Mouse (Mus musculus) hindbrain, embryonic 15.5 days (tissue): ENCODE data around the gene Syn3. TPM values are rescaled to one million over a fixed set of nuclear protein-coding genes. Genes with fewer than 3 reads are reported as not detected.

Experiments used
- ATAC-seq: fragments of 200-750 bp; cut with Nextera tagmentation; 2 replicates; pipeline ENCODE4 v1.8.0; 2017; ENCODE audit warnings: low read depth, moderate number of reproducible peaks, moderate TSS enrichment; ENCODE audit not compliant: low FRiP score
- H3K27ac ChIP-seq: fragments of 300-500 bp; sonication (generic); replicated peaks from 2 replicates; pipeline ENCODE4 v1.5.1; 2015; ENCODE audit warnings: mild to moderate bottlenecking, inconsistent platforms
- H3K27me3 ChIP-seq: fragments of 300-500 bp; sonication (generic); 2 replicates; pipeline ENCODE4 v1.6.1; 2015; ENCODE audit warnings: control low read depth, inconsistent platforms
- H3K36me3 ChIP-seq: fragments of 300-500 bp; sonication (generic); 2 replicates; pipeline ENCODE4 v1.6.1; 2015; ENCODE audit warnings: control low read depth, inconsistent platforms
- H3K4me1 ChIP-seq: fragments of 300-500 bp; sonication (generic); replicated peaks from 2 replicates; pipeline ENCODE4 v1.6.1; 2015; ENCODE audit warnings: control low read depth, inconsistent platforms
- H3K4me2 ChIP-seq: fragments of 300-500 bp; sonication (generic); 2 replicates; pipeline ENCODE4 v1.6.1; 2015; ENCODE audit warnings: moderate library complexity, mild to moderate bottlenecking, inconsistent platforms
- H3K4me3 ChIP-seq: fragments of 300-500 bp; sonication (generic); 2 replicates; pipeline ENCODE4 v1.5.1; 2015; ENCODE audit warnings: mild to moderate bottlenecking, inconsistent platforms
- H3K9ac ChIP-seq: fragments of 300-500 bp; sonication (generic); 2 replicates; pipeline ENCODE4 v1.6.1; 2015; ENCODE audit warnings: inconsistent platforms
- H3K9me3 ChIP-seq: fragments of 300-500 bp; sonication (generic); 2 replicates; pipeline ENCODE4 v1.6.1; 2016; ENCODE audit warnings: control low read depth, inconsistent platforms
- WGBS: fragments of 180-500 bp; shearing (Covaris S2); methylation state at CpG from one replicate; pipeline ENCODE4 v1.1.7; 2015; 5-methylcytosine and 5-hydroxymethylcytosine counted together
- polyA plus RNA-seq: library from polyadenylated mRNA; unstranded; fragments of >200 nt; fragmentation: Nextera tagmentation; extraction: Ambion mirVana; gene quantifications from 2 replicates; pipeline ENCODE4 v1.2.1, GENCODE M21; 2015

Syn3 gene
- polyA plus RNA-seq, 1 experiment from 2014 or later, result 30.1 TPM

DNA sequence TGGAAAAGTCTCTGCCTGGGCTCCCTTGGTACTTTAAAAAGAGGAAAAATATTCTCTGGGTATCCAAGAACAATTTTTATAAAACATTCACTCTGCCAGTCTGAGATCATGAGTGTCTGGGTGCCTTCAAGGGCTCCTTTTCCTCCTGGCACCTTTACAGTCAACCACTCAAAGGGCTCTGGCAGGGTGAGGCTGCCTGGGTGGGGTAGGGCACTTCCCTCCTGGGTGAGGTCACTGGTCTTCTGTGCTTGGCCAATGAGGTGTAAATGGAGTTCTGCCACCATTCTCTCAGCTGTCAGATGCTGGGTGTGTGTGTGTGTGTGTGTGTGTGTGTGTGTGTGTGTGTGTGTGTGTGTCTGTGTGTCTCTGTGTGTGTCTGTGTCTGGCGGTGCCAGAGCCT, 39.1 kb downstream of the Syn3 start:
- Histone ChIP-seq H3K9me3 (no peaks in the 10 kb centered on the region), H3K27ac (no peak overlapping the region), H3K36me3 (peaks cover 4% of the 10 kb centered on the region; the same call in 1 of the 2 replicates), H3K9ac (no peak overlapping the region), H3K4me1 (peaks cover 17% of the 10 kb centered on the region), H3K4me2 (no peak overlapping the region), H3K27me3 (no peaks in the 10 kb centered on the region), H3K4me3 (no peak overlapping the region)
- ATAC-seq, result no peak
- 33% methylated on average over 1 of the region's 1 CpGs for WGBS

DNA sequence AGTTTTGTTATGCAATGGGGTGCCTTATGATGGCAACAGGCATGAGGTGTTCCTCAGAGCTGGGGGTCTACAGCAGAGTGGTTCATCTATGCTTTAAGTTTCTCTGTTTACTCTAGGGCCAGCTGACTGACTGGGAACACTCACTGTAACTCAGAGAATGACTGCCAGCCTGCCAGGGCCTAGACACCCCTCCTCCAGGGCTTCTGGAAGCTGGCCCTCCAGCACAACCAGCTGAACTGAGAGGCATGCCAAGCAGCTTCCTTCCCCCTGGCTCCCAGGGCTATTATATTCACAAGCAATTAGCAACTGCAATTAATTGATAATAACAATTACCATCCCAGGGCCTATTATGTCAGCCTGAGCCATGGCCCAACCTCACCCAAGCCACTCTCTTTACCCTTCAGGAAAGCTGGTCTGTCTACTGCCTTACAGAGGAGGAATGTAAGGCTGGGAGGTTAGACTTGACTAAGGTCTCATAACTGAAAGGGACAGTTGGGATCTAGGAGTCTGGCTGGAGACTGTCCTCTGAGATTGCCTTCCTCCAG, 41.0 kb downstream of the Syn3 start:
- H3K4me3 ChIP-seq, result no peak overlapping the region
- H3K27me3 ChIP-seq, result no peaks in the 10 kb centered on the region
- no peak overlapping the region for H3K4me2 ChIP-seq
- peak overlapping the region; percentile 73 for H3K27ac ChIP-seq
- no peaks in the 10 kb centered on the region for H3K9me3 ChIP-seq
- H3K4me1 ChIP-seq, result peaks cover 11% of the 10 kb centered on the region; the same call in 1 of the 2 replicates
- no peak overlapping the region for H3K9ac ChIP-seq
- ATAC-seq, result peak; percentile 72
- H3K36me3 ChIP-seq, result peaks cover 4% of the 10 kb centered on the region; the same call in 1 of the 2 replicates

DNA sequence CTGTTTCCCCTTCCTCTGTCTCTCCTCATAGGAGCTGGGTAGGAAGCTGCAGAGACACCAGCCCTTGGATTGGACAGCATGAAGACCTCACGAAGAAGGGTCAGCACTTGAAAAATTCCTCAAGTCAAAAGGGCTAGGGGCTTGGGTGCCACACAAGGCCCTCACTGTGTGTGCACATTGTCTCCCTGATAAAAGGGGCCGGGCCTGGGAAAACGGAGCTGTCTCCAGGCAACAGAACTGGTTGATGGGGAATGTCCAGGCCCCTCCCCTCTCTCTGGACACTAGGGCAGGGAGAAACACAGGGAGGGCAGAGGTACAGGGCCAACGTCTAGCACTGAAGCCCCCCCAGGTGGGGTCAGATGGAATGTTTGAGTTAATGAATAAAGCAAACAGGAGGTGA, 41.5 kb downstream of the Syn3 start:
- Histone ChIP-seq H3K9me3 (no peaks in the 10 kb centered on the region), H3K36me3 (peaks cover 4% of the 10 kb centered on the region; the same call in 1 of the 2 replicates), H3K4me3 (no peak overlapping the region), H3K27ac (peak overlapping the region; percentile 73), H3K4me2 (no peak overlapping the region), H3K27me3 (no peaks in the 10 kb centered on the region), H3K9ac (no peak overlapping the region), H3K4me1 (peaks cover 11% of the 10 kb centered on the region; the same call in 1 of the 2 replicates)
- ATAC-seq, result peak; percentile 80; the same call in 1 of the 2 replicates
- WGBS, result 4% methylated on average over 4 of the region's 4 CpGs

- Histone ChIP-seq H3K36me3 (peaks cover 4% of the 10 kb centered on the region; the same call in 1 of the 2 replicates), H3K4me2 (no peak overlapping the region), H3K27ac (no peak overlapping the region), H3K27me3 (no peaks in the 10 kb centered on the region), H3K4me1 (peaks cover 11% of the 10 kb centered on the region; the same call in 1 of the 2 replicates), H3K9ac (no peak overlapping the region), H3K9me3 (no peaks in the 10 kb centered on the region), H3K4me3 (no peak overlapping the region)
- 62% methylated on average over 5 of the region's 5 CpGs for WGBS
- ATAC-seq, result no peak
Measured at GRCm38 (mm10) chr10:86455296-86456055, 43.2 kb downstream of the Syn3 start.

DNA sequence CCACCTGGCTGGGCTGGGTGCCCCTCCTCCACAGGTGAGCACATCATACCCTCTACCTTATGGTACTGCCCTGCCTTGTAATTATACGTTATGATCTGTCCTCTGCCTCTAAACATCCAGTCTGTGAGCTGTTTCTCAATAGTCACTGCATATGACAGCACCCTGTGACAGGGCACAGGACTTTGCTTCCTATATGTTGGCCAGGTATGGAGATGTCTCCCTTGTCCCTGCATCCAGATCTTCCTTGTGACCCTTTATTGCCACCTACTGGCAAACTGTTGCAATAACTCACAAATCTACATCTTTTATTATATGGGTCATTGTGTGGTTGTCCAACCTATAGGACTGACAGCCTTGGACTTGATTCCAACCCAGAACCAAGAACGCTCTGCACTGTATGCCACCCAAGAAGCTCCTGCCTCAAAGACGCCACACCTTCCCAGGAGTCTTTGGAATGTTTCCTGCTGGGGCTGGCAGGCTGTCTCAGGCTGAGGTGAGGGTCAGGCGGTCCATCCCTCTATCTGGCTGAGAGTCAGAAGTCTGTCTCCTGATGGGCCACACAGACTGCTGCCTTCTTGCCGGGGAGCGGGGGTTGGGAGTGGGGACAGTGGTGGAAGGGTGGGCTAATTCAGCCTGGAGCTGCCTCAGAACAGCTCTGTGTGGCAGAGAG, 46.2 kb downstream of the Syn3 start:
- H3K27me3 ChIP-seq, result no peaks in the 10 kb centered on the region
- peaks cover 7% of the 10 kb centered on the region; the same call in 1 of the 2 replicates for H3K36me3 ChIP-seq
- no peaks in the 10 kb centered on the region for H3K9me3 ChIP-seq
- H3K4me1 ChIP-seq, result peaks cover 4% of the 10 kb centered on the region; the same call in 1 of the 2 replicates
- ATAC-seq, result peak; percentile 86
- no peak overlapping the region for H3K27ac ChIP-seq
- H3K4me3 ChIP-seq, result no peak overlapping the region
- no peak overlapping the region for H3K9ac ChIP-seq
- WGBS, result 35% methylated on average over 6 of the region's 6 CpGs
- H3K4me2 ChIP-seq, result no peak overlapping the region

DNA sequence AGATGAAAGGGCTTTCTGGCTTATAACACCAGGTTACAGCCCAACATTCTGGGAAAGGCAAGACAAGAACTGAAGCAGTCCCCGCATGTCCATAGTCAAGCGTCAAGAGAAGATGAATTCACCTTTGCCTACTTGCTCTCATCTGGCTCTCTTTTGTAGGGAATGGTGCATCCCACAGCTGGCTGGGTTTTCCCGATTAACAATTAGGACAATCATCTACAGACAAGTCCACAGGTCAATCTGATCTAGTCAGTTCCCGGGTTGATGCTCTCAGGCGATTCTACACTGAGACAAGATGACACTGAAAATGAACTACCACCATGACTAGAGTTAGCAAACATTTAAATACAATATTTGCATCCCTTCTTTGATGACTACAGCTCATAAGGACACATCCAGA, 47.4 kb downstream of the Syn3 start:
- H3K4me1 ChIP-seq, result no peaks in the 10 kb centered on the region
- ATAC-seq, result no peak
- 92% methylated on average over 5 of the region's 5 CpGs for WGBS

DNA sequence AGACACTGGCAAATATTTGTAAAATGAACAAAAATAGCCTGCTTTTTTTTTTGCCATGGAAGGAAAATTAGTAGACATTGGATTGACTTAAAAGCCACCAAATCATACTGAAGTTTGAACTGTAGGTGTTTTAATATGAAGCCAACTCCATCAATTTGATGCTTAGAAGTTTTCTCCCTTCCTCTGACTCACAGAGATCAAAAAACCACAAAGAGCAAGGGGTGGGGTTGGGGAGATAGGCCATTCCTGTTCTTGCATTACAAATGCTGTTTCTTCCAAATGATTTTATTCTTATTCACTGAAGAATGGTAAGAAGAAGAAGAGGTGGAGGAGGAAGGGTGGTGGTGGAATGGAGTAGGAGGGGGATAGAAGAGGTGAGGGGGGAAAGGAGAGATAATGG, 52.0 kb downstream of the Syn3 start:
- Histone ChIP-seq H3K9me3 (no peaks in the 10 kb centered on the region), H3K27ac (no peak overlapping the region), H3K9ac (no peak overlapping the region), H3K4me3 (no peak overlapping the region), H3K4me2 (no peak overlapping the region), H3K36me3 (peaks cover 13% of the 10 kb centered on the region; the same call in 1 of the 2 replicates), H3K27me3 (no peaks in the 10 kb centered on the region), H3K4me1 (no peaks in the 10 kb centered on the region)
- ATAC-seq, result no peak

More for the DNA sequence above, 47.4 kb downstream of the Syn3 start:
- H3K27ac ChIP-seq, result no peak overlapping the region
- no peaks in the 10 kb centered on the region for H3K27me3 ChIP-seq
- no peak overlapping the region for H3K4me3 ChIP-seq
- H3K9ac ChIP-seq, result no peak overlapping the region
- no peak overlapping the region for H3K4me2 ChIP-seq
- H3K36me3 ChIP-seq, result peaks cover 13% of the 10 kb centered on the region; the same call in 1 of the 2 replicates
- no peaks in the 10 kb centered on the region for H3K9me3 ChIP-seq

- Histone ChIP-seq H3K27me3 (no peaks in the 10 kb centered on the region), H3K9me3 (no peaks in the 10 kb centered on the region), H3K9ac (no peak overlapping the region), H3K27ac (no peak overlapping the region), H3K4me1 (no peaks in the 10 kb centered on the region), H3K4me3 (no peak overlapping the region), H3K36me3 (peaks cover 13% of the 10 kb centered on the region; the same call in 1 of the 2 replicates), H3K4me2 (no peak overlapping the region)
- WGBS, result 77% methylated on average over 2 of the region's 2 CpGs
- ATAC-seq, result no peak
Measured at GRCm38 (mm10) chr10:86445207-86445606, 53.5 kb downstream of the Syn3 start.

GRCm38 (mm10) chr10:86444665-86445064, 54.0 kb downstream of the Syn3 start:
- Histone ChIP-seq H3K9me3 (no peaks in the 10 kb centered on the region), H3K4me1 (no peaks in the 10 kb centered on the region), H3K4me3 (no peak overlapping the region), H3K4me2 (no peak overlapping the region), H3K27me3 (no peaks in the 10 kb centered on the region), H3K36me3 (peaks cover 13% of the 10 kb centered on the region; the same call in 1 of the 2 replicates), H3K27ac (no peak overlapping the region), H3K9ac (no peak overlapping the region)
- 63% methylated on average over 3 of the region's 3 CpGs for WGBS
- no peak for ATAC-seq

DNA sequence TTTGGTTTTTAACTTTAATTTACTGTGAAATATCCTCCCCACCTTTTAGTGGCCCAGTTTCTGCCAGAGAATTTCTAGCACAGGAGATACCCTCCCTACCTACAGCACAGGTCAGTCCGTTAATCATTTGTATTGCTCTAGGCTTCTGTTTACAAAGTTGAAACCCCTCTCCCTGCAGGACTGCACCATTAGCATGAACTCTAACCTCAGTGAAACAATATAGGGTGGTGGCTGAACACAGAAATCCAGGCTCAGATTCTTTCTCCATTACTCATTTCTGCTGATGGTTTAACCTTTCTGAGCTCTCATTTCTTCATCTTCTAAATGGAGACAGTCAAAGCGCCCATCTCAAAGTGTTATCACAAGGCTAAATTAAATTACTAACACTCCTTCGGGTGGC, 56.9 kb downstream of the Syn3 start:
- Histone ChIP-seq H3K4me1 (no peaks in the 10 kb centered on the region), H3K9ac (no peak overlapping the region), H3K27ac (no peak overlapping the region), H3K36me3 (peaks cover under 1% of the 10 kb centered on the region; the same call in 1 of the 2 replicates), H3K4me2 (no peak overlapping the region), H3K9me3 (no peaks in the 10 kb centered on the region), H3K4me3 (no peak overlapping the region), H3K27me3 (no peaks in the 10 kb centered on the region)
- no peak for ATAC-seq
- 88% methylated on average over 3 of the region's 3 CpGs for WGBS

DNA sequence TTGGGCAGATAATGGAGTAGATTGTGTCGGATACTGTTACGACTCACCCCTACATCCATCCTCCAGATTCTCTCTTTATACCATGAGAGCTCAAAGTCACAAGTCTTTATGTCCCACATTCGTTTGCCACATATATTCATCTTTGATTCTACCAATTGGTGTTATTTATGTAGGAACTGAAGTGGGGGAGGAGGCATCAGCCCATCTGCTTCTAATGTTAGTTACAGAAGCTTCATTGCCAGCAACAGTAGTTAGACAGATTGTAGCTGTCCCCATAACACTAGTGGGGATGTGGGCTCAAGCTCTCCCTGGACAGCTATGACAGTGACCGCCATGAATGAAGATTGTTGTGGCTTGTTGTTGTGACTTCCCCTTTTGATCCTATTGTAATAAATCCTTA, 59.1 kb downstream of the Syn3 start:
- Histone ChIP-seq H3K27ac (no peak overlapping the region), H3K36me3 (no peaks in the 10 kb centered on the region), H3K9ac (no peak overlapping the region), H3K27me3 (no peaks in the 10 kb centered on the region), H3K4me3 (no peak overlapping the region), H3K4me2 (no peak overlapping the region), H3K9me3 (no peaks in the 10 kb centered on the region), H3K4me1 (no peaks in the 10 kb centered on the region)
- ATAC-seq, result no peak
- WGBS, result 96% methylated on average over 4 of the region's 4 CpGs

DNA sequence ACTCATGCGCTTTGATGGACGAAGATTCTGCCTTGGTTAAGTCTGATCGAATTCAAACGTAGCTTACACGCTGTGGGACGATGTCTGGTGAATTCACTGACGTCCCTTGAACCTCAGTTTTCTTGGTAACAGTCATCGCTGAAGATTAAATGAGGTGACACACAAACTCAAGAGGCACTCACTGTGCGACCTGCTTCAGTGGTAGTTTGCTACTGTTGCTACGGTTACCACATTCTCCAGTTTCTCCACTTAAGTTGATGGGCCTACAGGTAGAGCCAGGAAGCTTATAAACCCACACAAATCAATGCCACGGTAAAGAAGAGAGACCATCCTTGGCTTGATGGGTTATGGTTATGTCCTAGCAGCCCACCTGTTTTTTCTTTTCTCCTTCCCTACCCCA, 61.4 kb downstream of the Syn3 start:
- H3K4me1 ChIP-seq, result no peaks in the 10 kb centered on the region
- no peaks in the 10 kb centered on the region for H3K36me3 ChIP-seq
- H3K9ac ChIP-seq, result no peak overlapping the region
- no peak overlapping the region for H3K27ac ChIP-seq
- ATAC-seq, result no peak
- H3K9me3 ChIP-seq, result no peaks in the 10 kb centered on the region
- no peak overlapping the region for H3K4me2 ChIP-seq
- no peak overlapping the region for H3K4me3 ChIP-seq
- WGBS, result 91% methylated on average over 11 of the region's 11 CpGs
- H3K27me3 ChIP-seq, result no peaks in the 10 kb centered on the region
